Mouse (Mus musculus) neutrophil, adult 5-6 weeks (primary cell): ENCODE data around the gene Plod3. TPM values are rescaled to one million over a fixed set of nuclear protein-coding genes. Genes with fewer than 3 reads are reported as not detected.
A peak's percentile ranks its signal among the peaks of the same experiment; 100 is the strongest.

Experiments used
- ATAC-seq: fragments of 151-379, 151-347 bp; 2 replicates; pipeline ENCODE4 v1.8.0; 2017; ENCODE audit warnings: mild to moderate bottlenecking, moderate TSS enrichment; ENCODE audit not compliant: insufficient number of reproducible peaks, poor library complexity, low FRiP score, severe bottlenecking; ENCODE audit errors: extremely low read depth
- total RNA-seq: library from RNA; stranded (forward); fragments of 200-1000 nt; gene quantifications from 2 replicates; pipeline ENCODE4 v1.2.3, GENCODE M21; 2017

Gene Plod3
- total RNA-seq, 1 experiment from 2014 or later: 76.2 TPM

DNA sequence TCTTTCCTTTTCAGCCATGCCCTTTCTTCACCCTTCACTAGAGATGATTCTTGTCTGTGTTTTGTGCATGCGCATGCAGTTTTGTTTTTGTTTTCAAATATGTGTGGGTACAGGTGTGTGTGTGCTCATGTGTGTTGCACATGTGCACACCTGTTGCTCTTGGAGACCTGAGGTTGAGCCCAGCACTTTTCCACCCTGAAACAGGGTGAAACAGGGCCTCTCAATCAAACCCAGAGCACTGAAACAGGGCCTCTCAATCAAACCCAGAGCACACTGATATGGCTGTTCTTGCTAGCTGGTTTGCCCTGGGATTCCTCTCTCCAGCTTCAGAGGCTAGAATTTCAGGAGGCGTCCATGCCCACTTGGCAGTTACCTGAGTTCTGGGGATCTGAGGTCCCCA, 13.8 kb downstream of the Plod3 start:
- no peak for ATAC-seq

DNA sequence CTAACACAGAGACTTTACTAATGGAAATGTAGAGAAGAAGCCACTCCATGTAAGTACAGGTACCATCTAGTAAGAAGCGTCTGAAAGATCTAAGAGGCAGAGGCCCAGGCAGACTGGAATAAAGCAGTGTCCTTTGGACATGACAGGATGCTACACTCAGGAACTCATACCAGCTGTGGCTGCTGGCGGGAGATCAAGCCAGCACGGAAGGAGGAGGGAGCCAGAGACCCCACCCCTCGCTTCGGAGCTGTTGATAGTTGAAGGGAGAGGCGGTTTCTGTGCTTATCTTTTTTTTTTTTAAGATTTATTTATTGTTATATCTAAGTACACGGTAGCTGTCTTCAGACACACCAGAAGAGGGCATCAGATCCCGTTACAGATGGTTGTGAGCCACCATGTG, 20.5 kb downstream of the Plod3 start:
- ATAC-seq: no peak

GRCm38 (mm10) chr5:137009988-137010387, 23.2 kb downstream of the Plod3 start:
- ATAC-seq: no peak

DNA sequence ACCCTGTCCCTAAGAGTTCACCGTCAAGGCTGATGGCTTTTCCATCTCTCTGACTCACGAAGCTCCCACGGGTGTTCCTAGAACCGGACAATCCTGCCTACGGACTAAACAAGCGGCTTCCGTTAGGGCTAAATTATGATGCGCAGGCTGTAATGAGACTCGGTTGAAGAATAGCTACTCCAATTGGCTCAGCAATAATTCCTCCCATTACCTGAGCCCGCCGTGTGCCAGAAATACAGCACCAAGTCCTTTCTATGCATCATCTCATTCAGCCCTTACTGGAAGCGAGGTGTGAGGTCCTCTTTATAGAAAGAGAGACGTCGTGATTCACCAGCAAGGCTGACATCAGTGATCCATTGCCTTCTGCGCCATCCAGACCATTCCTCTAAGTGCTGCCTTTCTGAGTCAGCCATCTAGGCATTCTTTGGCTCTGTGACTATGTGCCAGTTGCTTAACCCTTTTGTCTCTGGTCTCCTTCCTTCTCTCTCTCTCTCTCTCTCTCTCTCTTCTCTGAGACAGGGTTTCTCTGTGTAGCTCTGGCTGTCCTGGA, 25.7 kb downstream of the Plod3 start:
- no peak for ATAC-seq

DNA sequence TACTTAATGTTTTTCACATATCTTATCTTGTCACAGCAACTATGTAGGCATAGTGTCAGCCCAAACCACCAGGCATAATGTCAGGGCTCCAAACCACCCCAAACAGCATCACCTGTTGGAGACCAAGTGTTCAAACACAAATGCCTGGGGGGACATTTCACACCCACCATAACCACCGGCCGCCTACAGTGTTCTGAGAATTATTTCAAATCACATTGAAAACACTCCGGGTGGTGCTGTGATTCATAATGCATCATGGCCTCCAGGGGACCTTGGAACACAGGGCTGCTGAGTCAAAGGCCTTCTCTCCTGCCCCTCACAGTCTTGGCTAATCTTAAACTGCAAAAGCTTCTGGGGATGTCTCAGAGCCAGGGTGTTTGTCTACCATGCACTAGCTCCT, 29.1 kb downstream of the Plod3 start:
- ATAC-seq: no peak

GRCm38 (mm10) chr5:137024318-137024717, 37.5 kb downstream of the Plod3 start:
- no peak for ATAC-seq

DNA sequence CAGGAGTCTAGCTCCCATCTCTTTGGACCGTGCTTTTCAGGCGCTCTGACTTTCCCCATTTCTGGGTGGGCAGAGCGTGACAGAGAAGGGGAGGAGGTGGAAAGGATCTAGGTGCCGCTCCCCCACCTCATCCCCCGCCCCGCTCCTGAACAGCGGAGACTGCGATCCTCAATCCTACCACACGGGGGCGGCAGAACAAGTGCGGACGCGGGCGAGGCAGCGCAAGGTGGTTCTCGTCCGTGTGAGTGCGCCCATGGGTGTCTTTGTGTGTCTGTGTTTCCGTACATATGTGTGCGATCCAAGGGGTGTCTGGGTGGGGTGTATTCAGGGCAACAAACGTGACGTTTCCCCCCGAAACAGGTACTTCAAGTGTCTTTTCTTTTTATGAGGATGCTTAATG, 38.3 kb downstream of the Plod3 start:
- peak; percentile 66 for ATAC-seq

GRCm38 (mm10) chr5:137026092-137026491, 39.3 kb downstream of the Plod3 start, which contains the start of gene Vgf:
Gene Vgf (plus strand): TSS chr5:137026392.
- ATAC-seq: no peak

DNA sequence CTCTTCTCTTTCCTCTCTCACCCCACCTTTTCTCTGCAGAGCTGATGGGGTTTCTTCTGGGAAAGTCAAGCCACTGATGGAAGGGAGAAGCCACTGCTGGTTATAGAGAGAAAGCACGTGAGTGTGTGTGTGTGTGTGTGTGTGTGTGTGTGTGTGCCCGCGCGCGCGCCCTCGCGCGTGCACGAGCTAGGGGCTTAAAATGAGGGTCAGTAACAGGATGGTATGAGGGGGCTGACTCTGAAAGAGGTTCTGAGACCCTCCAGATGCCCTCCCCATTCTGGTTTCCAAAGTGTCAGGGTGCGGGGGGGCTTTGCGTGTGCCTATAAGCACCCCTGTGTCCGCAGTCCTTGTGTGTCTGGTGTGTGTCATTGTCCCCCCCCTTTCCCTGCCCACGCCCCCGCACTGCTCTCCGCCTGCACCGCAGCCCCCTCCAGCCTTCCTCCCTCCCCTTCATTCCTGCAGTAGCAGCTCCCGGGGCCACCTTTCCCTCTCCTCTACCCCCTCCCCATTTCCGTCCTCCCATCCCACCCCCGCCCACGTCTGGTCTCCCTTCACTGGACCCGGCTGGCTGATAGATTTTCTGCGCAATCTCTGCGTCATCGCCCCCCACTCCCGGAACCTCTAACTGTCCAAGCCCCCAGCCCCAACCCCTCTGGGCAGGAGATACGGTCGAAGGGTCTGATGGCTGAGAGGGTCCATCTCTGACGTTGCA, 41.9 kb downstream of the Plod3 start:
- ATAC-seq: no peak

GRCm38 (mm10) chr5:137029273-137029585, 42.4 kb downstream of the Plod3 start:
- no peak for ATAC-seq

DNA sequence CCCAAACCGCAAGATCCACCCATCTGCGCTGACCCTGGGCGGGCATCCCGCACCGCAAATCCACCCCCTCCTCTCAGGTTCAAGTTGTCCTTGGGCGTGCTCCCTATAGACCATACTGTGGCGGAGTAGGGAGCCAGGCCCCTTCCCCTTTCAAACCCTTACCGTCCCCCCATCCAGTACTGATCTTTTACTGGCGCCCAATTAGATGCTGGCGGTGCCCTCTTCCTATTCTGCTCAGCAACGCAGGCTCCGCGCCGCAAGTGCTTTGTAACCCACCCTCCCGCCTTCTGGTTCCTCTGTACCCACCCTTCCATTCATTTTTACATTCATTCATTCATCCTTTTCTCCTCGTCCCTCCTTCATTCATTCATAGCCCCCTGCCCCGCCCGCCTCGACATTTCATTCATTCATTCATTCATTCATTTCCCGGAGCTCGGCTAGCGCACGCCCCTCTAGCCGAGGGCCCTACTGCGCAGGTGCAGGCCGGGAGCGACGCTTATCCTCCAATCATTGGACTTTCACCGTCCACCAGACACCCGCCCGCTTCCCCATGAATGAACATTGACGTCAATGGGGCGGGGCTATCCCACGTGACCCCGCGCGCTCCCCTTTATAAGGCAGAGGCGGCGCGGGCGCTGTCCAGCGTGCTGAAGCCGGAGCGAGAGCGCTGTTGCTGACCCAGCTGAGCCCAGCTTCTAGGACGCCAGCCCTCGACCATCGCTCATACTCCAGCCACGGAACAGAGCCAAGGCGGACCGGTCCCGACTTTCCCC, 43.0 kb downstream of the Plod3 start:
- peak; percentile 54 for ATAC-seq

DNA sequence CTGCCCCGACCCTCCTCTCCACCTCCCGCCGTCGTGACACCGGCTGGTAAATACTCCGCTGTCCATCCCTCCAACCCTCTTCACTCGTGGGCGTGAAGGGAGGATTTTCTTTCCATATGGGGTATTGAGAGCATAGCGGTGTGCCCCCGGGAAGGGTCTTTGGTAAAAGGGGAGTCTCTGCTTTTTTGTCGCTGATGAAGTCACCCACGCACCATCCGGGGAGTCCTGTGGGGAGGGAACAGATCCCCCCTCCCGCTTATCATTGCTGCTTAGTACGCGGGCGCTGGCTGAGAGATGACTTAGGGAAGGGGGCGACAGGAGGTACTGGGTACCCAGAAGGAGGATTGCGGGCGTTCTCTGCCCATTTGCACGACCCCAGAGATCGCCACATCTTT, 43.6 kb downstream of the Plod3 start:
- ATAC-seq: no peak

DNA sequence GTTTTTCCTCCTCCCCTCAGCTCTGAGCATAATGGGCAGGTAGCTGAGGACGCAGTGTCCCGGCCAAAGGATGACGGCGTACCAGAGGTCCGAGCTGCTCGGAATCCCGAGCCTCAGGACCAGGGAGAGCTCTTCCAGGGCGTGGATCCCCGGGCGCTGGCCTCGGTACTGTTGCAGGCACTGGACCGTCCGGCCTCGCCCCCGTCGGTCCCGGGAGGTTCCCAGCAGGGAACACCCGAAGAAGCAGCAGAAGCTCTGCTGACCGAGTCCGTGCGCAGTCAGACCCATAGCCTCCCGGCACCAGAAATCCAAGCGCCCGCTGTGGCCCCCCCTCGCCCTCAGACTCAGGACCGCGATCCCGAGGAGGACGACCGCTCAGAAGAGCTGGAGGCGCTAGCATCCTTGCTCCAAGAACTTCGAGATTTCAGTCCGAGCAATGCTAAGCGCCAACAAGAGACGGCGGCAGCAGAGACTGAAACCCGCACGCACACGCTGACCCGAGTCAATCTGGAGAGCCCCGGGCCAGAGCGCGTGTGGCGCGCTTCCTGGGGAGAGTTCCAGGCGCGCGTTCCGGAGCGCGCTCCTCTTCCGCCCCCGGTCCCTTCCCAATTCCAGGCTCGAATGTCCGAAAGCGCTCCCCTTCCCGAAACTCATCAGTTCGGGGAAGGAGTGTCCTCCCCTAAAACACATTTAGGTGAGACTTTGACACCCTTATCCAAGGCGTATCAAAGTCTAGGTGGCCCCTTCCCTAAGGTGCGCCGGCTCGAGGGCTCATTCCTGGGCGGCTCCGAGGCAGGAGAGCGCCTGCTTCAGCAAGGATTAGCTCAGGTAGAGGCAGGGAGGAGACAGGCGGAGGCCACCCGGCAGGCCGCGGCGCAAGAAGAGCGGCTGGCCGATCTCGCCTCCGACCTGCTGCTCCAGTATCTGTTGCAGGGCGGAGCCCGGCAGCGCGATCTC, 44.5 kb downstream of the Plod3 start:
- ATAC-seq: no peak

GRCm38 (mm10) chr5:137032033-137032421, 45.2 kb downstream of the Plod3 start:
- ATAC-seq: no peak

DNA sequence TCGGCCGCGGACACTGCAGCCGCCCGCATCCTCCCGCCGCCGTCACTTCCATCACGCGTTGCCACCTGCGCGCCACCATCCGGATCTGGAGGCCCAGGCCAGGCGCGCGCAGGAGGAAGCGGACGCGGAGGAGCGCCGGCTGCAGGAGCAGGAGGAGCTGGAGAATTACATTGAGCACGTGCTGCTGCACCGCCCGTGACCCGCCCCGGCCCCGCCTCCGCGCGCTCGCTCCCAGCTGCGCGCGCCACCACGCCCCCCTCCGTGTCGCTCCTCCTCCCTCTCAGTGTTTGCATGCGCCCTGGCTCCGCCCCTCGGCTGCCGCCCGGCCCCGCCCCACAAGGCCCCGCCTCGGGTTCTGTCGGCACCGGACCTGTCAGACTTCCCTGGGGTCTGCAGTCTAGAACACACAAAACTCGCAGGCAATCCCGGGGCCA, 45.8 kb downstream of the Plod3 start:
- peak; percentile 30 for ATAC-seq

DNA sequence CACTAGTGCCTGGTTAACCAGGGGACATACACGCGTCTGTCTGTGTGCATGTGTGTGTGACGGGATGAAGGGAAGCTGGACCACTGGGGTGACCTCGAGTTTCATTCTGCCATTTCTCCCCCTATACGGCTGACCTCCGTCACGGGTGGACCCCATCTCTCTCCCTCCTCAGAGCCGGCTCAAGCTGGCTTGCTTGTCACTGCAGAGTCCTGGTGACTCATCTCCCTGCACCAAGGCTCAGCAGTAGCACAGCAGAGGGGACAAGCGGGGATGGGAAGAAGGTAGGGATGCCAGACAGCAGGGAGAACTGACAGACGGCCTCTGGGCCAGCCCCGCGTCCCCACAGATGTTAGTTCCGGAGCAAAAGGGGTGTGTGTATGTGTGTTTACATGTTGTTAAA, 49.4 kb downstream of the Plod3 start:
- no peak for ATAC-seq

DNA sequence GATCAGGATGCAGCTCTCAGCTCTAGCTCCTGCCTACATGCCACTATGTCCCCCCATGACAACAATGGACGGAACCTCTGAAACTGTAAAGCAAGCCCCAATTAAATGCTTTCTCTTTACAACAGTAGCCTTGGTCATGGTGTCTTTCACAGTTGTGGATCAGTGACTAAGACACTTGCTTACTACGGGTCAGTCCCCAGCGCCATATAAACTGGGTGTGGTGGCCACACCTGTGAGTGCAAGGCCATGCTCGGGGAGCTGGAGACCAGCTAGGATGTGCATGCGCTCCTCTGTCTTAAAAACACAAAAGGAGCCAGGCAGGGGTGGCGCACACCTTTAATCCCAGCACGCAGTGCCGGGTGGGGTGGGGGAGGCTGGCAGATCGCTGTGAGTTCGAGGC, 52.6 kb downstream of the Plod3 start:
- ATAC-seq: no peak

DNA sequence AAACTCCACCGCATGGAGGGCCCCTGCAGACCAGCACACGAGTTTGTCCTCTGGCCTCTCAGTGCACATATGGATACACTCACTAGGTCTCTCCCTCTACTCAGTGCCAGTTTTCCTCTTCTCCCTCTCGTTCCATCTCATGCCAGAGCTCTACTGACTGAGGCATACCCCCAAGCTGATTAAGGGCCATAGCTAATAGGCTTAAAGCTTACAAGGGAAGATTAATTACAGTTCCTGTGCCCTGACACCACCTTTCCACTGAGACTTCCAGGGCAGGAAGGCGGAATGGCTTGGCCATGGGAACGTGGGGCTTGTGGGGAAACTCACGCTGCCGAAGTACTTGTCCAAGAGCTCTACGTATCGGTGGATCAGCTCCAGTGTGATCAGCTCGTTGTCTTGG, 54.6 kb downstream of the Plod3 start:
- ATAC-seq: no peak

GRCm38 (mm10) chr5:137043997-137044396, 57.2 kb downstream of the Plod3 start:
- no peak for ATAC-seq
